Mouse (Mus musculus) ES-Bruce4 (cell line): Measurements from ENCODE around the gene Tgfb1.

Source experiments
- CTCF ChIP-seq: IDR thresholded peaks from one replicate; pipeline ENCODE4 v1.8.1; 2011; ENCODE audit warnings: low read depth, low read length
- EP300 ChIP-seq: IDR thresholded peaks from 2 replicates; pipeline ENCODE4 v1.6.1; 2011; ENCODE audit warnings: low read depth, low read length; ENCODE audit not compliant: insufficient read depth

GRCm38 (mm10) chr7:25685926-25686470 is 804 bp upstream of the Tgfb1 start:
- TF ChIP-seq CTCF (no peak), EP300 (no peak)
